In the genomic region with DNA sequence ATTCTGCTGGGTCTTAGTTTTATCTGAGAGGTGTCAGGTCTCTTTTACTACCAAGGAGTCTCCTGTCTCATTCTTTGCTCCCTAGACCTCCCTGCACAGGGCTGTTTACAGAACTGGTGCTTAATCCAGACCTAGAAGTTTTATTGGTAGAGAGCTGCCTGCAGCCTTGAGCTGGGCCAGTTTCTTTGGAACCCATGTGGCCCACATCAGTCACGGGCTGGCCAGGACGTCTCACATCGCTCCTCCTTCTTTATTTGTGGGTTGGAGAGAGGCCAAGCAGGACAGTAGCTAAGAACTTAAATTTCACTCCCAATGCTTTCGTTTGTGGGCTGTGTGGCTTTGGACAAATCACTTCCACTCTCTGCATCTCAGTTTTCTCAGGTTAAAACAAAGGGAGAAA, we compare ENCODE assay signal across 10 mouse cellular contexts. TPM values are rescaled to one million over a fixed set of nuclear protein-coding genes. Genes with fewer than 3 reads are reported as not detected.
A peak's percentile ranks its signal among the peaks of the same experiment; 100 is the strongest.
DNase-seq lines count a peak whose midpoint lies in the region; ATAC-seq and TF ChIP-seq lines count a peak whose summit lies in the region.
"Had no signal": no experiment of that assay in that cellular context is flagged by ENCODE, and none has a peak within 500 bp of the region (broad histone marks: within the 10 kb centered on the region; RNA-seq: fewer than 3 reads in every experiment).

No protein-coding gene starts in this region.

- no peak for DNase-seq in kidney, adult 2 months
- no peak for DNase-seq in kidney, adult 8-10 months
- DNase-seq in ovary, adult 18-20 months (ENCODE audit: low spot score), result peak; percentile 42
- no peak for DNase-seq in ovary, postnatal 10 days (ENCODE audit: low spot score)
- no peak for DNase-seq in urinary bladder, adult 2 months (ENCODE audit: low spot score)
- DNase-seq in urinary bladder, postnatal 4 days (ENCODE audit: low spot score in 2 of 2), result no peak
- DNase-seq: cerebellum, adult 8-10 months; thymus, postnatal 36 days had no signal

- H3K27me3 ChIP-seq in kidney, adult 2 months (replicated peaks; ENCODE audit: control insufficient read depth, insufficient read depth, low read length), result no peaks in the 10 kb centered on the region
- H3K27me3 ChIP-seq in embryonic facial prominence, embryonic 13.5 days, result no peaks in the 10 kb centered on the region

- no peaks in the 10 kb centered on the region for H3K9me3 ChIP-seq in embryonic facial prominence, embryonic 13.5 days

- no peak for TF ChIP-seq CTCF in kidney, adult 2 months (conservative IDR thresholded peaks at IDR 0.05; ENCODE audit: insufficient read depth, insufficient read length, low read depth, low read length)

- WGBS in kidney, adult 2 months, result 7% methylated on average over 4 of the region's 4 CpGs
- WGBS in embryonic facial prominence, embryonic 13.5 days, result 11% methylated on average over 4 of the region's 4 CpGs

- no peaks in the 10 kb centered on the region for H3K36me3 ChIP-seq in kidney, adult 2 months (ENCODE audit: control insufficient read depth, insufficient read depth, low read length)
- no peaks in the 10 kb centered on the region; the same call in 1 of the 2 replicates for H3K36me3 ChIP-seq in embryonic facial prominence, embryonic 13.5 days

- no peak for TF ChIP-seq POLR2A in kidney, adult 2 months (IDR thresholded peaks at IDR 0.05; ENCODE audit: low read depth, low read length)

- peak overlapping the region; percentile 70 for H3K27ac ChIP-seq in kidney, adult 2 months (ENCODE audit: insufficient read depth, low read depth, low read length)
- H3K27ac ChIP-seq in embryonic facial prominence, embryonic 13.5 days, result 0 out of 2 replicates have a peak overlapping the region, but pooled peaks have one; percentile 55

- H3K4me3 ChIP-seq in kidney, adult 2 months (ENCODE audit: insufficient read depth, low read depth, low read length), result no peak overlapping the region
- no peak overlapping the region for H3K4me3 ChIP-seq in embryonic facial prominence, embryonic 13.5 days
- H3K4me3 ChIP-seq: erythroblast, embryonic 14.5 days had no signal

- ATAC-seq in embryonic facial prominence, embryonic 13.5 days (ENCODE audit: insufficient number of reproducible peaks, insufficient read depth, low FRiP score, low TSS enrichment, low read depth), result no peak

- H3K4me2 ChIP-seq in embryonic facial prominence, embryonic 13.5 days, result no peak overlapping the region

- no peak overlapping the region for H3K9ac ChIP-seq in embryonic facial prominence, embryonic 13.5 days

- H3K4me1 ChIP-seq in kidney, adult 2 months (ENCODE audit: control insufficient read depth, insufficient read depth, low read length), result peaks cover 35% of the 10 kb centered on the region
- H3K4me1 ChIP-seq in embryonic facial prominence, embryonic 13.5 days, result peaks cover 41% of the 10 kb centered on the region

RNA-seq across cellular contexts. Expression of a gene that starts 9.6 kb away (rescaled TPM):
- polyA plus RNA-seq in kidney, adult 2 months (2012; rRNA removed), result 38.1 and 38.7 TPM in 2 replicates
- 4.4 and 4.5 TPM in 2 replicates for polyA plus RNA-seq in embryonic facial prominence, embryonic 13.5 days (2015; fragmentation: Nextera tagmentation; extraction: Ambion mirVana)
- polyA plus RNA-seq in urinary bladder, adult 2 months (2012; rRNA removed), result 36.9 and 46.7 TPM in 2 replicates
